Mouse (Mus musculus): Measurements from ENCODE around the gene Kif26a. TPM values are rescaled to one million over a fixed set of nuclear protein-coding genes. Genes with fewer than 3 reads are reported as not detected.
A peak's percentile ranks its signal among the peaks of the same experiment; 100 is the strongest.

Gene Kif26a
- polyA plus RNA-seq, 1 experiment from 2014 or later = 3.1 TPM

DNA sequence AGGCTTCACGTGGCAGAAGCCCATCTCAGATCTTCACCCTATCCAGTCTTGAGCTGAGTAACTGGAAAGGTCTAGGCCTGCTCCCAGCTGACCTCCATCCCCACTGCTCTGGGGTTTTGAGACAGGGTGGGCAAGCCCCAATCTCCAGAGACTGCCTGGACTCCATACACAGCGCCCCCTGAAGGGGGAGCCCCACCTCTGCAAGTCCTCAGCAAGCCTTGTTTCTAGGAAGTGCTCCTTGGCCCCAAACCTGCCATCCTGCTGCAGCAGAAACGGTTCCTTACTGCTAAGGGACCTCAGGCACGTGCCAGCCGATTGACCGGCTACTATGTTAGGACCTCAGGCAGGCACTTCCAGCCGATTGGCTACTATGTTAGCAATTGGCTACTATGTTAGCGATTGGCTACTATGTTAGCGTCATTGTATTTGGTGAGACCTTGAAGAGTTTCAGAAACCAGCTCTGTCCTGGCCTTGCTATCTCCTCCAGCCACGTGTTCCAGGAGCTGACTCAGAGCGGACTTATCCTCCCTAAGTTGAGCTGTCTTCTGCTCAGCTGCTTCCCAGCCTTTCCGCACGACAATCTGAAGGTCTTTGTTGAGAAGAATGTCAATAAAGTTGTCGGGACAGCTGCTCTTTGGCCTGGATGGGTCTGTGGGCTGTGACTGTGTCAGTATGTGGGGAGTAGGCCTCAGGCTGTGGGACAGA, 18.9 kb upstream of the Kif26a start:
- Histone ChIP-seq H3K36me3 (ENCODE audit: control insufficient read depth, insufficient read depth, low read length) (no peaks in the 10 kb centered on the region), H3K27ac (ENCODE audit: low read length) (no peak overlapping the region), H3K9me3 (ENCODE audit: control insufficient read depth, low read length) (no peaks in the 10 kb centered on the region), H3K4me1 (replicated peaks; ENCODE audit: control insufficient read depth, insufficient read depth, low read length) (peaks cover 7% of the 10 kb centered on the region; the same call in 1 of the 2 replicates), H3K27me3 (ENCODE audit: control insufficient read depth, insufficient read depth, low read depth, low read length) (peaks cover 7% of the 10 kb centered on the region; the same call in 1 of the 2 replicates), H3K4me2 (ENCODE audit: low read depth, low read length) (no peak overlapping the region), H3K9ac (ENCODE audit: low read length) (no peak overlapping the region), H3K4me3 (ENCODE audit: low read length) (no peak overlapping the region)
- WGBS = 57% methylated on average over 14 of the region's 14 CpGs
- ATAC-seq (ENCODE audit: low read depth) = no peak

DNA sequence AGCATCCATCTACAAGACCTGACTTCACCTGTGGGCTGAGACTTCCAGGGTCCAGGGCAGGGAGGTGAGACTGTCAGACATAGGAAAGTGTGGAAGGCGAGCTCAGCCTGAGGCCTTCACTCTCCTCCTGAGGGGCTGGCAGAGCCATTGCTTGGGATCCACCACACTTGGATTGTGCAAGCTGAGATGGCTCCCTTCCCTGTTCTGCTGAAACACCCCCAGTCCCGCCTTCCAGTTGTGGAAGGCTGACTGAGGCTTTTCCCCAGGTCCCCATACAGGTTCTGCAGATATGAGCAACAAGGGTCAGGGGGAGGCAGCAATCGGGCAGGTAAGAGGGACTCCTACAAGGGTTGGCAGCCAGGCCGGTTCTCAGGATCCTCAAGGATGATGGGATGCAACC, 17.5 kb upstream of the Kif26a start:
- WGBS = 86% methylated on average over 4 of the region's 4 CpGs
- Histone ChIP-seq H3K4me2 (ENCODE audit: low read depth, low read length) (no peak overlapping the region), H3K9ac (ENCODE audit: low read length) (no peak overlapping the region), H3K36me3 (ENCODE audit: control insufficient read depth, insufficient read depth, low read length) (no peaks in the 10 kb centered on the region), H3K27ac (ENCODE audit: low read length) (no peak overlapping the region), H3K27me3 (ENCODE audit: control insufficient read depth, insufficient read depth, low read depth, low read length) (peaks cover 7% of the 10 kb centered on the region; the same call in 1 of the 2 replicates), H3K4me3 (ENCODE audit: low read length) (no peak overlapping the region), H3K9me3 (ENCODE audit: control insufficient read depth, low read length) (no peaks in the 10 kb centered on the region), H3K4me1 (replicated peaks; ENCODE audit: control insufficient read depth, insufficient read depth, low read length) (peaks cover 7% of the 10 kb centered on the region; the same call in 1 of the 2 replicates)
- no peak for ATAC-seq (ENCODE audit: low read depth)

DNA sequence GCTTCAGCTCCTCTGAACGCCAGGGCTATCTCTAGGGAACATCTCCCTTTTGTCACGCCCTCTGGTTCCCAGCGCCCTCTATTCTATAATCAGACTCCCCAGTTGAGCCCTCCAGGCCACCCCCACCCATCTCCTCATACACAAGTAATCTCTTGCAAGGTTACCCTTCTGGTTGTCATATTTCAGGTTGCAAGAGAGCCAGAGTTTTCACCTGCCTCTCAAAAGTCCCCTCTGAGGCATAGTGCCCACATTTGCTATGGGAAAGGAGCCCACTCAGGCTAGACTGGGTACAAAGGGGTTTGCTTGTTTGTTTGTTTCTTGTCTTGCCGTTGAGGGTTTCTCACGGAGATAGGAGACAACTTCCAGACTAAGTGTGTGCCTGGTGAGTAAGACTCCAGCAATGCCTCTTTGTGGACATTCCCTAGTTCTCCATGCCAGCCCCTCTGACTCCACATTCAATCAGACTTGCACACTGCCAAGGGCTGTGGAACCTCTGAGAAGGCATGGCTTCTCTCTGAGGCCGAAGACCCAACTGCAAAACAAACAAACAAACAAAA, 16.6 kb upstream of the Kif26a start:
- Histone ChIP-seq H3K27ac (ENCODE audit: low read length) (no peak overlapping the region), H3K9ac (ENCODE audit: low read length) (no peak overlapping the region), H3K4me1 (replicated peaks; ENCODE audit: control insufficient read depth, insufficient read depth, low read length) (peaks cover 7% of the 10 kb centered on the region; the same call in 1 of the 2 replicates), H3K9me3 (ENCODE audit: control insufficient read depth, low read length) (no peaks in the 10 kb centered on the region), H3K4me2 (ENCODE audit: low read depth, low read length) (0 out of 2 replicates have a peak overlapping the region, but pooled peaks have one; percentile 92), H3K4me3 (ENCODE audit: low read length) (no peak overlapping the region), H3K27me3 (ENCODE audit: control insufficient read depth, insufficient read depth, low read depth, low read length) (peaks cover 7% of the 10 kb centered on the region; the same call in 1 of the 2 replicates), H3K36me3 (ENCODE audit: control insufficient read depth, insufficient read depth, low read length) (no peaks in the 10 kb centered on the region)
- WGBS = 44% methylated on average over 6 of the region's 6 CpGs
- ATAC-seq (ENCODE audit: low read depth) = no peak

DNA sequence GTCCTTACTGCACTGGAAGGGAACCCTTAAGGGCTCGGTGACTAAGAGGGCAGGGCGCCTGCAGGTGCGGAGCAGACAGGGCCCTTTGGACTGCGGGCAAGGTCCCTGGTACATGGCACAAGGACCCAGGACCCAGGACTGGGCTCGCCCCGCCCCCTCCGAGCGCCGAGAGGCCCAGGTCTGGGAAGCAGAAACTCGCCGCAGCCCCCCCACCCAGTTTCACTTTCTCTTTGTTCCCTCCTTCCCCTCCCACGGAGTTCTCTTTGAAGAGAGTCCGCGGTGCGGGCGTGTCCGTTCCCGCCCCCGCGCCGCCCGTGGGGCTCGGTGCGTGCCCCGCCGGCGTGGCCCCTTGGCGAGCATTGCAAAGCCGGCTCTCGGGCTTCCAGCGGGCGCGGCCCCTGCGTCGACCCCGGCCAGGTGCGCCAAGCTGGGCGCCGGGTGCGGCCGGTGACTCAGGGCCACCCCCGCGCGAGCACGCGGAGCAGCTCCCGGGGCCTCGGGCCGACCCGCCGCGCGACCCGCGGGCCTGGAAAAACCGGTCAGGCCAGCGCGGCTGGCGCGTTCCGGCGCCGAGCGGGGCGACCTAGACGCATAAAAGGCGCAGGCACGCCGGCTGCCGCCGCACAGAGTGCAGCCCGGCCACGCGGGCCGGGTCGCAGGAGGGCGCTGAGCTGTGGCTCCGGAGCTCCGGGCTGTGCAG, 15.7 kb upstream of the Kif26a start:
- Histone ChIP-seq H3K9me3 (ENCODE audit: control insufficient read depth, low read length) (no peaks in the 10 kb centered on the region), H3K27me3 (ENCODE audit: control insufficient read depth, insufficient read depth, low read depth, low read length) (peaks cover 7% of the 10 kb centered on the region; the same call in 1 of the 2 replicates), H3K4me3 (ENCODE audit: low read length) (peak overlapping the region; percentile 78), H3K4me1 (replicated peaks; ENCODE audit: control insufficient read depth, insufficient read depth, low read length) (peaks cover 7% of the 10 kb centered on the region; the same call in 1 of the 2 replicates), H3K4me2 (ENCODE audit: low read depth, low read length) (peak overlapping the region; percentile 92), H3K27ac (ENCODE audit: low read length) (peak overlapping the region; percentile 90), H3K9ac (ENCODE audit: low read length) (peak overlapping the region; percentile 84), H3K36me3 (ENCODE audit: control insufficient read depth, insufficient read depth, low read length) (no peaks in the 10 kb centered on the region)
- WGBS = under 1% methylated on average over 54 of the region's 79 CpGs
- ATAC-seq (ENCODE audit: low read depth) = peak; percentile 86

DNA sequence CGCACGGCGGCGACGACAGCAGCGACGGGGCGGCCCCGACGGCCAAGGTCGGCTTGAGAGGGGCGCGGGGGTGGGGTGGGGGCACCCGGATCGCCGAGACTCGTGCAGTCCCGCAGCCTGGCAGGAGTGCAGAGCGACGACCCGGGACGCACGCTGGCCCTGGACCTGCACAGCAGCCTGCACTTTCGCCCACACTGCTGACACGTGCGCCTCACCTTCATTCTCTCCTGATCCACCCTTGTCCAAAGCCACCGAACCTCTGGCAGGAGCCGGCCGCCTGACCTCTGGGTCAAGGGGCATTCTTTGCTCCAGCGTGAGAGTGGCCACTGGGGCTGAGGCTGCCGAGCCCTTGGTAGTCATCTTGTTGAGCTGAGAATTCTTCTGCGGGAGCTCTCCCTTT, 15.1 kb upstream of the Kif26a start:
- H3K4me1 ChIP-seq (replicated peaks; ENCODE audit: control insufficient read depth, insufficient read depth, low read length) = peaks cover 7% of the 10 kb centered on the region; the same call in 1 of the 2 replicates
- peak overlapping the region; percentile 78 for H3K4me3 ChIP-seq (ENCODE audit: low read length)
- 8% methylated on average over 22 of the region's 32 CpGs for WGBS
- no peaks in the 10 kb centered on the region for H3K9me3 ChIP-seq (ENCODE audit: control insufficient read depth, low read length)
- peak overlapping the region; percentile 84 for H3K9ac ChIP-seq (ENCODE audit: low read length)
- peaks cover 7% of the 10 kb centered on the region; the same call in 1 of the 2 replicates for H3K27me3 ChIP-seq (ENCODE audit: control insufficient read depth, insufficient read depth, low read depth, low read length)
- no peaks in the 10 kb centered on the region for H3K36me3 ChIP-seq (ENCODE audit: control insufficient read depth, insufficient read depth, low read length)
- peak overlapping the region; percentile 92 for H3K4me2 ChIP-seq (ENCODE audit: low read depth, low read length)
- ATAC-seq (ENCODE audit: low read depth) = peak; percentile 27; the same call in 1 of the 2 replicates
- peak overlapping the region; percentile 90 for H3K27ac ChIP-seq (ENCODE audit: low read length)

DNA sequence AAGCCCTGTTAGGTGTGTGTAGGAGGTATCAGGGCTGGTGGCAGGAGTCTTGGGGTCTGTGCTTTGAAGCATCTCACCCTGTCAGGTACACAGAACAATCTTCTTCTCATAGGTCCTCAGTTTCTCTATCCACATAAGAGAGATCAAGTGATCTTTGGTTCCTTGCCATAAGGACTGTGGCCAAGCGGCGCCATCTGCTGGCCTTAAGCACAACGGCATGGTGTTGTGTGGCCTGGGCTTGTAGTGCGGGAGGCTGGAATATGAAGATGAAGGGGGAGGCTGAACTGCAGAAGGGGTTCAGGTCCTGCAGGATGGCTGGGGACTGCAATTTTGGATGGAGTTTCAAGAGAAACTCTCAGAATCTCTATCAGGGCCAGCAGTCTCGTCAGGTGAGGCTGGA, 5.8 kb upstream of the Kif26a start:
- Histone ChIP-seq H3K9ac (ENCODE audit: low read length) (no peak overlapping the region), H3K27me3 (ENCODE audit: control insufficient read depth, insufficient read depth, low read depth, low read length) (peaks cover 45% of the 10 kb centered on the region), H3K4me2 (ENCODE audit: low read depth, low read length) (no peak overlapping the region), H3K27ac (ENCODE audit: low read length) (no peak overlapping the region), H3K36me3 (ENCODE audit: control insufficient read depth, insufficient read depth, low read length) (no peaks in the 10 kb centered on the region), H3K4me1 (replicated peaks; ENCODE audit: control insufficient read depth, insufficient read depth, low read length) (peaks cover 6% of the 10 kb centered on the region), H3K9me3 (ENCODE audit: control insufficient read depth, low read length) (no peaks in the 10 kb centered on the region), H3K4me3 (ENCODE audit: low read length) (no peak overlapping the region)
- WGBS = 6% methylated on average over 5 of the region's 5 CpGs
- no peak for ATAC-seq (ENCODE audit: low read depth)

DNA sequence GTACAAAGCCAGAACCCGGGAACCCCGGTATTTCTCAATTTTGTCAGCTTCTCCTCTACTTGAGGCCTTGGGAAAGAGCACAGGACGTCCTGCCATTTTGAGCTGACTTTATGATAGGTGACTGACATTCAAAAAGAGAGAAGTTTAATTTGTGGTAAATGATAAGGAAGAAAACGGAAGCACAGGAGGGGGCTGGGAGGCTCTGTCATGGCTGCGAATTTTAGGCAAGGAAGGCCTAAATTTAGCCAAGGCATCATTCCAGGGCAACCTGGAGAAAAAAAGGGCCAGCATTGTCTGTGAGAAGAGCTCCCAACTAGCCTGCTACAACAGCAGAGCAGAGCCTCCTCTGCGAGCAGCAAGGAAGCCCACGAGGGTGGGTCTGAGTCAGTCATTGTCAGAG, 5.3 kb upstream of the Kif26a start:
- peaks cover 47% of the 10 kb centered on the region for H3K27me3 ChIP-seq (ENCODE audit: control insufficient read depth, insufficient read depth, low read depth, low read length)
- H3K27ac ChIP-seq (ENCODE audit: low read length) = no peak overlapping the region
- H3K9ac ChIP-seq (ENCODE audit: low read length) = no peak overlapping the region
- H3K4me2 ChIP-seq (ENCODE audit: low read depth, low read length) = no peak overlapping the region
- no peak for ATAC-seq (ENCODE audit: low read depth)
- no peaks in the 10 kb centered on the region for H3K36me3 ChIP-seq (ENCODE audit: control insufficient read depth, insufficient read depth, low read length)
- H3K4me1 ChIP-seq (replicated peaks; ENCODE audit: control insufficient read depth, insufficient read depth, low read length) = peaks cover 10% of the 10 kb centered on the region
- no peaks in the 10 kb centered on the region for H3K9me3 ChIP-seq (ENCODE audit: control insufficient read depth, low read length)
- 57% methylated on average over 7 of the region's 7 CpGs for WGBS
- no peak overlapping the region for H3K4me3 ChIP-seq (ENCODE audit: low read length)

DNA sequence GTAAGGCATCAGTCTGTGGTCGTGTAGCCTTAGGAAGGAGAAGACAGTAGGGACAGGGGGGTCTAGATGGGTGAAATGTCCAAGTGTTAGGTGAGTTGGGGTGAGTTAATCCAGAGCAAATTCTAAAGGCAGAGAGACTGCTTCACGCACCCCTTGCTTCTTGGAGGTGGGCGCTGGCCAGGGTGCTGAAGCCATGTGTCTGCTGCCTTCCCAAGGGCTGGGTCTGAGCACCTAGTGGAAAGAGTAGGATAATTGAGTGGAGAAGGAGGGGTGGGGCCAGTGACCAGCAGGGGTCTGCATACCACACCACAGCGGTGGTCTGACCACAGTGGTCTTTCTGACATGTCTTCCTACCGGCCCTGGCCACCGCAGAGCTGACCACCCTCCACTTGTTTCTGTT, 4.7 kb upstream of the Kif26a start:
- Histone ChIP-seq H3K36me3 (ENCODE audit: control insufficient read depth, insufficient read depth, low read length) (no peaks in the 10 kb centered on the region), H3K27me3 (ENCODE audit: control insufficient read depth, insufficient read depth, low read depth, low read length) (peaks cover 53% of the 10 kb centered on the region), H3K4me1 (replicated peaks; ENCODE audit: control insufficient read depth, insufficient read depth, low read length) (peaks cover 16% of the 10 kb centered on the region), H3K4me3 (ENCODE audit: low read length) (no peak overlapping the region), H3K27ac (ENCODE audit: low read length) (no peak overlapping the region), H3K9me3 (ENCODE audit: control insufficient read depth, low read length) (no peaks in the 10 kb centered on the region), H3K4me2 (ENCODE audit: low read depth, low read length) (no peak overlapping the region), H3K9ac (ENCODE audit: low read length) (no peak overlapping the region)
- no peak for ATAC-seq (ENCODE audit: low read depth)
- WGBS = 3% methylated on average over 6 of the region's 6 CpGs
